Mouse (Mus musculus) heart, adult 2 months (tissue): ENCODE measurements around the gene Pknox2.

Experiments
- CTCF ChIP-seq: fragments of 200-600 bp; IDR thresholded peaks from 2 replicates; pipeline ENCODE4 v1.8.1; 2022; ENCODE audit warnings: antibody characterized with exemption, mild to moderate bottlenecking, moderate library complexity
- EP300 ChIP-seq: fragments of 200-500 bp; IDR thresholded peaks from 2 replicates; pipeline ENCODE4 v1.6.1; 2011; ENCODE audit warnings: low read depth, low read length, control low read depth; ENCODE audit not compliant: insufficient read depth
- POLR2A ChIP-seq: fragments of 200-500 bp; IDR thresholded peaks from 2 replicates; pipeline ENCODE4 v1.6.1; 2011; ENCODE audit warnings: mild to moderate bottlenecking, low read depth, low read length, control low read depth; ENCODE audit not compliant: insufficient read depth

- no peak for TF ChIP-seq CTCF
- no peak for TF ChIP-seq EP300
- no peak for TF ChIP-seq POLR2A
These were observed 10.9 kb downstream of the Pknox2 start for GRCm38 (mm10) chr9:37136340-37136739.
